ENCODE assay signal across 8 mouse cellular contexts in genomic region chr12:91779004-91779365, GRCm38 (mm10). TPM values are rescaled to one million over a fixed set of nuclear protein-coding genes. Genes with fewer than 3 reads are reported as not detected.
DNase-seq lines count a peak whose midpoint lies in the region; ATAC-seq and TF ChIP-seq lines count a peak whose summit lies in the region.

No protein-coding gene starts in this region.

- WGBS in forebrain, postnatal 0 days = 7% methylated on average over 35 of the region's 35 CpGs
- WGBS in lung, adult 2 months = 1% methylated on average over 35 of the region's 35 CpGs

- intact Hi-C loops in heart, postnatal 36 days (cut with DNase I) = no loop called here

- TF ChIP-seq CTCF in forebrain, postnatal 0 days (IDR thresholded peaks at IDR 0.05; ENCODE audit: low read depth) = no peak
- TF ChIP-seq CTCF in layer of hippocampus, adult 2 months (conservative IDR thresholded peaks at IDR 0.05) = no peak
- TF ChIP-seq CTCF in lung, adult 2 months (IDR thresholded peaks at IDR 0.05; ENCODE audit: insufficient read depth, low read length) = no peak

- H3K36me3 ChIP-seq in forebrain, postnatal 0 days (ENCODE audit: insufficient read depth) = no peaks in the 10 kb centered on the region

- peak overlapping the region; percentile 98 for H3K4me2 ChIP-seq in forebrain, postnatal 0 days (ENCODE audit: low read depth)

- H3K9me3 ChIP-seq in forebrain, postnatal 0 days (ENCODE audit: low read length) = no peaks in the 10 kb centered on the region

- ATAC-seq in forebrain, postnatal 0 days = peak; percentile 96
- ATAC-seq in neutrophil, adult 5-6 weeks (ENCODE audit: extremely low read depth, insufficient number of reproducible peaks, low FRiP score, poor library complexity, severe bottlenecking) = peak; percentile 88

- no peak for TF ChIP-seq POLR2A in lung, adult 2 months (IDR thresholded peaks at IDR 0.05; ENCODE audit: borderline replicate concordance, extremely low read depth, low read depth, low read length)

- DNase-seq in MN1 (ENCODE audit: low spot score) = peak; percentile 75
- peak; percentile 25 for DNase-seq in cerebellum, adult 8-10 months
- DNase-seq in forebrain, postnatal 0 days = peak; percentile 87
- DNase-seq in heart, postnatal 36 days = peak; percentile 77 to 80
- DNase-seq in layer of hippocampus, adult 2 months (ENCODE audit: low spot score in 2 of 2) = peak; percentile 76 to 79
- DNase-seq in lung, adult 2 months = peak; percentile 82
- peak; percentile 87 for DNase-seq in testis, postnatal 10 days (ENCODE audit: low spot score)

- H3K27me3 ChIP-seq in forebrain, postnatal 0 days (ENCODE audit: insufficient read depth, low read length) = no peaks in the 10 kb centered on the region

- peak overlapping the region; percentile 64 for H3K9ac ChIP-seq in forebrain, postnatal 0 days

- H3K4me1 ChIP-seq in forebrain, postnatal 0 days (ENCODE audit: insufficient read depth) = no peaks in the 10 kb centered on the region
- H3K4me1 ChIP-seq in lung, adult 2 months (ENCODE audit: control insufficient read depth, insufficient read depth, low read length) = peaks cover 3% of the 10 kb centered on the region; the same call in 1 of the 2 replicates

- H3K27ac ChIP-seq in forebrain, postnatal 0 days (ENCODE audit: low read depth, low read length) = no peak overlapping the region
- H3K27ac ChIP-seq in layer of hippocampus, adult 2 months = peak overlapping the region; percentile 92

- peak overlapping the region; percentile 71 for H3K4me3 ChIP-seq in forebrain, postnatal 0 days (ENCODE audit: low read depth, low read length)
- H3K4me3 ChIP-seq in layer of hippocampus, adult 2 months = peak overlapping the region; percentile 77
- H3K4me3 ChIP-seq in lung, adult 2 months (replicated peaks; ENCODE audit: extremely low read depth, low read depth, low read length) = peak overlapping the region; percentile 77

RNA-seq across cellular contexts. Expression of gene Ston2, which starts 9.2 kb away (rescaled TPM):
- 7.1 and 8.8 TPM in 2 replicates for total RNA-seq in forebrain, postnatal 0 days (2014; rRNA removed)
- 3.6 and 7.7 TPM in 2 replicates for polyA plus RNA-seq in forebrain, postnatal 0 days (2015; fragmentation: Nextera tagmentation; extraction: Ambion mirVana)
- total RNA-seq in heart, postnatal 36 days (2021) = 1 to 10 TPM; 3.7 to 3.8 TPM
- 10 to 100 TPM; 33.4 to 34.7 TPM for total RNA-seq in layer of hippocampus, adult 2 months (2021)
- 22.2 and 23.7 TPM in 2 replicates for polyA plus RNA-seq in lung, adult 2 months (2012; rRNA removed)
- total RNA-seq in neutrophil, adult 5-6 weeks (2017) = 12.8 and 18.2 TPM in 2 replicates

Comparison
In these comparisons a context has a peak if more than half of its experiments do, and no peak if none do; other contexts are left out.
1. DNase-seq: peak in every context shown above with its lines; median percentile 87 in forebrain, postnatal 0 days; 87 in testis, postnatal 10 days; 82 in lung, adult 2 months; 78 in heart, postnatal 36 days; 78 in layer of hippocampus, adult 2 months; 75 in MN1; 25 in cerebellum, adult 8-10 months.